Mouse (Mus musculus) lung, postnatal 36 days (tissue): ENCODE data around the gene Slc22a21.
"Not testable (repeated sequence)": the region's sequence is repeated elsewhere in the genome, so short reads cannot be mapped to it uniquely, and the experiment has no call there.

Experiments
- DNase-seq: peaks from one replicate; pipeline ENCODE4 v3.0.0; 2022; ENCODE audit warnings: mixed read lengths

Gene Slc22a21

GRCm38 (mm10) chr11:53979788-53980621 lies at the start of gene Slc22a21:
Gene Slc22a21 (minus strand): TSS chr11:53980332.
- peak; percentile 79 for DNase-seq

DNA sequence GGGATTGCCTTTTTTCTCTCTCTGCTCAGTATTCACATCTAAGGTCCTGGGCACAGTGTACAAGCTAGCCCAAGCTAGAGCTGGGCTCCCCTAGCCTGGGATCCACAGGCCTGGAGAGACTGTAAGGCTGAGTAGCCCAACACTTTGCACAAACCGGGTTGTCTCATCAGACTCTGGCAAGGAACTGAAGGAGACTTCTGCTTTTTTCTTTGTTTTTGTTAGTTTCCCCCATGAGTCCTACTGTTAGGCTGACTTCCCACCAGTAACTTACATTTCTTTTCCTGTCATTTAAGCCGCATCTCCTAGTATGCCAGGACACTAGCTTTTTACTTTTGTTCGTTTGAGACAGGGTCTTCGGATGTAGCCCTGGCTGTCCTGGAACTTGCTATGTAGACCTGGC lies 48.9 kb upstream of the Slc22a21 start:
- no peak for DNase-seq

DNA sequence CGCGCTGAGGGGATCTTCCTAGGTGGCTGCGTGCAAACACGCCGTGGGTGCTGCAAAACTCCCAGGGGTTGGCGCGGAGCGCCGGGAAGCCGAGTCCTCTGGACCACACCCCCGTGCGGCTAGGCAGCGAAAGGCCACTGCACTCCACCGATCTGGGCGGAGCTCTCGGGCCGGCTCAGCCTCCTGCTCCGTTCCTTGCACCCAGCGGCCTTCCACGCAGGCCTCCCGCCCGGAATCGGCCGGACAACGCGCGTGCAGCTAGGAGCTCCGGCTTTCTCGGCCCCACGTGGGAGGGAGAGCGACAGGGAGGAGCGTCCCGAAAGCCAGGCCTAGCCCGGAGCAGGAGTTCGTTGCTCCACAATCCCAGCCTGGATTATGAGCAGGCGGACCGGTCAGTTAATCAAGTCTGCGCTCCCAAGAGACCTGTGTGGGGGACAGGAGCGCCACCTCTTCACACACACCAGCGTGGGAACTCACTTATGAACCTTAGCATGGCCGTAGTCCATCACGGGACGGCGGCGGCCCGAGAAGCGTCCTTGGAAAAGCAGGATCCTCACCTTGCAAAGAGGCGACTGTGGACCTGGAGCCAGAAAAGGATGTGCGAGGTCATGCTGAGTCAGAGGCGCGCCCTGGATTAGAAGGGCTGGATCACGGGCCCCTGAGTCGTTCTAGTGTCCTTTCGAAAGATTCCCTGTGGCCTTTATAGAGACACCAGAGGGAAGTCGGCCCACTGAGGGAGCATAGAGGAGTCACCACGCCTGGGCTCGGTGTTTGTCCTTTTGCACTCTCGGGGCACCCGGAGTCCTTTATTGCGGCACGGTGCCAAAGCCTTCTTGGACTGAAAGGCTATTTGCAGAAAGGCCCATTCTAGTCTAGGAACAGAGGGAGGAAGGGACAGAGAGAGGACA lies 48.2 kb upstream of the Slc22a21 start, which contains the start of gene Slc22a4:
Gene Slc22a4 (minus strand): TSS at position 47 of the 908 bp plus-strand sequence.
- DNase-seq = peak; percentile 89

DNA sequence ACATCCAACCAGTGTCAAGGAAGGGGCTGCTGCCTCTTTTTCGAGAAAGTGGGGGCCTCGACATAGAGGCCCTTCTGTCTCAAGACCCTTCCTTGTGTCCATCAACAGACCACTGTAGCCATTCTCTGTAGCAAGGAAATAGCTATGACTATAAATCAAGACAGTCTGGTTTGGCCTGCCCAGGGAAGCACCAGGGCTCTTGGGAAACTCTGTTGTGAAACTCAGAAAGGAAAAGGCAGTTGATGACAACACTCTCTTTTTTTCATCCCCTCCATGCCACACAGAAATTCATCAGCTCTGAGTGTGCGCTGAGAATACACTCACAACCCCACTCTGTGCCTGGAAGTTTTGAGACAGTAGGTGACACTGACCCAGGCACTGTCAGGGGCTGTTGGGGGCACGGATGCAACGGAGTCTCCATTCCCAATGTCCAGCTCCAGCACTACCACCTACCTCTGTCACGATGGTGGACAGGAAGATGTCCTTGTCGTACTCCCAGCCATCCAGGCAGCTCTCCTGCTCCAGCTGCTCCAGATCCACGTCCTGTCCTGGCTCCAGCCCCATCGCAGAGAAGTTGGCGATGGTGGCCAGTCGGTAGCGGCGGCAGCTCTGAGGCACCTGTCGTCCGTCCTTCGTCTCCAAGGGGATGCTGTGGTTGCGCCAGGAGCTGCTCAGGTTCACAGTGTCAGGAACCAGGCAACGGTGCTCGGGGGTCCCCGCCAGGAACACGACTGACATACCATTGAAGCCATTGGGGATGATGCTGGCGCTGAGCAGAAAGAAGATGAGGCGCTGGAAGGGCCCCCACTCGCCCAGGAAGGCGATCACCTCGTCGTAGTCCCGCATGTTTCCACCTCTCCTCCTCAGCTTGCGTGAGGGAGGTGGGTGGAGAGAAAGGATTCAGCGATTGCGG lies 47.3 kb upstream of the Slc22a21 start:
- no peak for DNase-seq

DNA sequence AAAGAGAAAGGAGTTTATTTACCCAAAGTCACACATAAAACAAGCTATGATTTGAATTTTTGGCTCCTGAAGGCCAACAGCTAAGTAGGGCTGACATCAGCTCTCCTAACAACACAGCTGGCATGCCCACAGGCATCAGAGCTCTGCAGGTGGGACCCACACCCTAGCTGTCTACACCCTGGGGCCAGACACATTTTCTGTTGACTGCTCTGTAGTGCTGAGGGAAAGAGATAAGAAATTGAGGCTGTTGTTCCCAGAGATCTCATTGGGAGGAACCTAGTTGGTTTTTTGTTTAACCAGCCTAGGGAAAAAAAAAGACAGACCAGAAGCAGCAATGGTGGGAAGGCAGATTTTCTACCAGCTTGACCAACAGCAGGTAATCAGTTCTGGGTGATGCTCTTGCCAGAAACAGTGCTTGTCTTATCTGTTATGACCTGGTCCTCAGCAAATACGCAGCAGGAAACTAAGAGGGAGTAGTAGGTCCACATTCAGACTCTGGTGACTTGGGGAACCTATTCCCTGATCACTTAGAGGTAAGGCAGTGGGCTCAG lies 46.4 kb upstream of the Slc22a21 start:
- DNase-seq = no peak

- no peak for DNase-seq
Measured at GRCm38 (mm10) chr11:54021396-54022093, 41.4 kb upstream of the Slc22a21 start.

DNA sequence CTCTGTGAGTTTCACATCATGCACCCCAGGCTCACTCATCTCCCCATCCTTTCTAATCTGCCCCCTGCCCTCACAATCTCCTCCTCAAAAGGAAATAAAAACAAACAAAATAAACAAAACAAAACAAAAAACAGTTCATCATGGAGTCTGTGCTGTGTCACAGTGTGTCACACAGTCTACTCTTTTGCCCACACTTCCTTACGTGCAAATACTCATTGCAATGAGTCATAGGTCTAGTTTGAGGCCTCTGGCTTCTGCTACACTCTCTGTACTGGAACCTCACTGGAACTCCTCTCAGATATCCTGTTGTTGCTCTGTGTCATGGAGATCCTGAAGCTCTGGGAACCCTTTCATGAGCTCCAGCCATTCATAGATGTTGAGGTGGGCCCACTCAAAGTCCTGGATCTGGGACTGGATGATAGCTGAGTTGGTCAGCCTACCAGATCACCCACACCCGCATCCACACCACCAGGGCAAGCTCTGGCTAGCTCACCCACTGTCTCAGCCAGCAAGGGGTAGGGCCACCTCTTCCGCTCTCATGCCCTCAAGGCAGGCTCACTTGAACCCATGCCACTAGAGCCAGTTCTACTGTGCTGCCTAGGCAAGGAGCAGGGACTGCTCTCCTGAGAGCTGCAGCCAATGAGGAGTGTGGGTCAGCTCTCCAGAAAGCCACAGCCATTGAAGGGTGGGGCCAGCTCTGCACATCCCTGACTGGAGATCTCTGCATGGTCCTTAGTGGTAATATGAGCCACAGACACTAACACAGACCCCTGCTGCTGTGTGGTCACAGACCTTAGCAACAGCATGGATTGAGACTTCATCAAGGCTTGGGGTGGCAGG lies 39.0 kb upstream of the Slc22a21 start:
- no peak for DNase-seq

DNA sequence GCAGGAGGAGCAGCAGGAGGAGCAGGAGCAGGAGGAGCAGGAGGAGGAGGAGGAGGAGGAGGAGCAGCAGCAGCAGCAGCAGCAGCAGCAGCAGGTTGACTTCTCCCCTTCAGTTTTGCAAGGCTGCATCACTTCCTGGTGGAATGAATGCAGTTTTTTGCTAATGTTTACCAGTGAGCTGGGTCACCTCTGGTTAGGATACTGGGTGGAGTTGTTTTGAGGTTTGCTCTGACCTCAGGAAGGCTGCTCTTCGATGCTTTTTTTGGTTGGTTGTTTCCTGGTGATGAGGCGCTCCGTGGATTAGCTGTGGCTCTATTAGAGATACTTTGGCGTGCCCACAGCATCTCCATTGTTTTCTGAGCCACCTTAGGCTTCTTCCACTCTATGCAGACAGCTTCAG lies 37.5 kb upstream of the Slc22a21 start:
- DNase-seq = no peak

DNA sequence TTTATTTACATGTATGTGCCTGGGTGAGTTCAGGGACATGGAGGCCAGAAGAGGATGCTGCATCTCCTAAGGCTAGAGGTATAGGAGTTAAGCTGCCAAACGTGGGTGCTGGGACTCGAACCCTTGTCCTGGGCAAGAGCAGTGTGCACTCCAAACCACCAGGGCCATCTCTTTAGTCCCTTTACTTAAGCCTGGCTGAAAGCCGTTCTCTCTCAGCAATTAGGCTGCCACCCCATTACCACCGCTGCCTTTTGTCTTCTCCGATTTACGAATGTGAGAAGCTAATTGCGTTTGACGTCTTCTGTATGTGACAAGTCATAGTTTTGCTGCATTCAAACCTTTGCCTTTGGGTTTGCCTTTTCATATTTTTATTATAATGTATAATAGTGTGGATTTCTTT lies 35.9 kb upstream of the Slc22a21 start:
- DNase-seq = no peak

GRCm38 (mm10) chr11:54012961-54013360 lies 32.8 kb upstream of the Slc22a21 start:
- DNase-seq = no peak

- DNase-seq = peak; percentile 39
Measured at GRCm38 (mm10) chr11:54011255-54011654, 31.1 kb upstream of the Slc22a21 start.

DNA sequence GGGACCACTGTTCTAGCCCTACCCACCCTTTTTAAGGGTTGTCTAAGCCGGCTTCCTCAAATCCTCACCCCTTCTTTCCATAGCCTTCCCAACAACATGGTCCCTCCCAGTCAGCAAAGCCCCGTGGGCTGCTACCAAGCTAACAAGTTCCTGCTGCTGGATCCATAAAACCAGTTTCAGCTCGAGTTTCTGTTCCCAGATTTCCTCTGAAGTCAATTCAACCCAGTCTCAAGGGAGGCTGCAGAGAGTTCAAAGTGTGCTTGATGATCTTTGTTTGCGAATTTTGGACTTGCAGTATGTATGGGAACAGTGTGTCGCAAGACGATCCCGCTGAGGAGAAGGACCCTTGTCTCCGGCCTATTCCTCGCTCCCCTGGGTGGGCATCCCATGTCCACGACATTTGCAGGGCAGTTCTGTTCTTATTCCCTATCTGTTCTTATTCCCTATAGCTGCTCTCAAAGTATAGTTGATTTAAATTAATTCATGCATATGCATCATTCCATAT lies 28.3 kb upstream of the Slc22a21 start:
- DNase-seq = no peak

DNA sequence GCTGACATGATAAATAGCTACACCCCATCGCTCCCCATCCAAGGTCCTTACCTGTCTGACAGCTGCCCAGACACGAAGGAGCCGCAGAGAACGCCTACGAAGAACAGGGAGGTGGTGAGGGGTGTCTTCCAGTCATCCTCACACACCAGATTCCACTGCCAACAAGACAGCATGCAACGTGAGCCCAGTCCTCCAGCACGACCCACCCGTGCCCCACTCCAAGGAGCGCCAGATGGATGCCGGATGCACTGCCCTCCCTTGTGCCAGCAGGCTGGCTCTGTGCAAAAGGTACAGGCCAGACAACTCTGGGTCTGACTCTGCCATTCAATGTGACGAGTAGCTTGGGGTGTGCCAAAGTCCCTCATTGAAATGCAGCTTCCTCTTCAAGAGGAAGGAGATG lies 27.6 kb upstream of the Slc22a21 start:
- no peak for DNase-seq

GRCm38 (mm10) chr11:54006901-54007300 lies 26.8 kb upstream of the Slc22a21 start:
- peak; percentile 50 for DNase-seq

DNA sequence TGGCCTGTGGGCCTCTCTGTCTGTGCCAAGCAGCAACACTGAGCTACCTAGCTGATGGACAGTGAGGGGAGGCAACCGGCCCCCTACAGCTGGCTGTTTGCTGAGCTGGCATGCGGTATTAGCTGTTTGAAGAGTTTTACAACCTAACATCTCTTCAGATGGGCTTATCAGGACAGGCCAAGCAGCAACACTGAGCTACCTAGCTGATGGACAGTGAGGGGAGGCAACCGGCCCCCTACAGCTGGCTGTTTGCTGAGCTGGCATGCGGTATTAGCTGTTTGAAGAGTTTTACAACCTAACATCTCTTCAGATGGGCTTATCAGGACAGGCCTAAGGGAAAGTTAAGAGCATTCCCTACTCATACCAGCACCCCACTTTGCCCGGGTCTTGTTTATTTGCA lies 26.2 kb upstream of the Slc22a21 start:
- not testable (repeated sequence) for DNase-seq

- no peak for DNase-seq
Measured at GRCm38 (mm10) chr11:54004734-54005133, 24.6 kb upstream of the Slc22a21 start.

- peak; percentile 87 for DNase-seq
Measured at GRCm38 (mm10) chr11:54004221-54004620, 24.1 kb upstream of the Slc22a21 start.

- peak; percentile 44 for DNase-seq
Measured at GRCm38 (mm10) chr11:54002761-54003717, 22.9 kb upstream of the Slc22a21 start.

DNA sequence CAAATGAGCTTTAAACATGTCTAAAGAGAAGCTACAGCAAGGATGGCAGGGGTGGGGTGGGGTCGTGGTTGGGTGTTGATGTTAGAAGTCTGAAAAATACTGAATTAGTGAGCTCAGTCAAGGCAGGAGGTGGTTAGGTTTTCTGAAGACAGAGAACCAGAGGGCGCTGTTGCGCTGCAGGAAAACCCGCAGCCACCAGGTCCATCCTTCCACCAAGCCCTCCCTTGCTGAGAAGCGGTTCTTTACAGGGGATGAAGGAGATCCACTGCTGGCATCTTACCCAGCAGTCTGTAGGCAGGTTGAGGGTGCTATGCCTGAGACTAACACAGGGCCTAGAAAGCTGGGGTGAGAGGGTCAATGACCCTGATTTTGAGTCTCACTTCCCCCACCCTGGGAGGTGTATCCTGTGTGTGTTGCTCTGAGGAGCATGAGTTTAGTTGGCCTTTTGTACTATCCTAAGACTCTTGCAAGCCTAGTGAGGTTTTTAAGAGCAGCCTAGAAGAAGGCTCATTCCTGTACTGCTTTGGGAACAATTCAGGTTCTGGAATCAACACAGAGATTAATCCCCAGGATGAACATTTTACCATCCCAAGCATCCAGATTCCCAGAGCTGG lies 22.1 kb upstream of the Slc22a21 start:
- DNase-seq = peak; percentile 72
